Comparison of ENCODE assay signal across 8 mouse cellular contexts in the genomic region with DNA sequence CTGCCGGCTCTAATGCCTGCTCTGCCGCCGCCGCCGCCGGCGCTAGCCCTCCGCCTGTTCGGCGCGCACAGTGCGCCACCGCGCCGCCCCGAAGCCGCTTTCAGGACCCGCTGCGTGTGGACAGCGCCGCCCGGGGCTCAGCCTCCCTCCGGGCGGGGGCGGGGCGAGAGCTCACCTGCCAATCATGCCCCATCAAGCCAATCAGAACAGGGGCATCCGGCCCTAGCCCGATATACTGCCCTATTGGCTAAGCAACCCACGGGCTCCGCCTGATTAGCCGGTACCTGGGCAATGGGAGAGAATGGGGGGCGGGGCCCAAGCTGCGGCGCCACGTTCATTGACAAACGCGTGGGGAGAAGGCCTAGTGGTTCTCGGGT. TPM values are rescaled to one million over a fixed set of nuclear protein-coding genes. Genes with fewer than 3 reads are reported as not detected.
DNase-seq lines count a peak whose midpoint lies in the region; ATAC-seq lines count a peak whose summit lies in the region.

No protein-coding gene starts in this region.

- peak; percentile 88 for ATAC-seq in inflammation-experienced regulatory T-cells, adult 6 months
- peak; percentile 97 for ATAC-seq in megakaryocyte-erythroid progenitor cell, adult 5-6 weeks (replicated peaks; ENCODE audit: low FRiP score, low TSS enrichment, poor library complexity, severe bottlenecking)

- intact Hi-C loops in gastrocnemius, postnatal 36 days (cut with DNase I): loop anchor here (2.0 kb wide), 1 partner anchor 128 kb away; no protein-coding TSS in a partner anchor
- intact Hi-C loops in left cerebral cortex, postnatal 25 days (cut with DNase I): no loop called here

- peak; percentile 83 to 86 for DNase-seq in adrenal gland, adult 18-20 months (ENCODE audit: low spot score in 2 of 2)
- DNase-seq in embryo, embryonic 10.5 days (ENCODE audit: low spot score): peak; percentile 96
- peak; percentile 58 to 60 for DNase-seq in gastrocnemius, postnatal 36 days
- peak; percentile 43 to 57 for DNase-seq in left cerebral cortex, postnatal 25 days (ENCODE audit: low spot score in 2 of 2)
- peak; percentile 80 to 83 for DNase-seq in right cerebral cortex, postnatal 10 days (ENCODE audit: low spot score in 2 of 2)
- peak; percentile 59 for DNase-seq in urinary bladder, postnatal 10 days (ENCODE audit: low spot score)

RNA-seq across cellular contexts. Expression of a gene that starts 5.9 kb away (rescaled TPM):
- under 1 TPM; 0.42 to 0.46 TPM for total RNA-seq in adrenal gland, adult 18-20 months (2021)
- not detected for total RNA-seq in gastrocnemius, postnatal 36 days (2021)
- under 1 TPM; 0.31 to 0.91 (median 0.55) TPM for polyA plus RNA-seq in inflammation-experienced regulatory T-cells, adult 6 months (2017; shearing (Covaris generic))
- under 1 TPM in 1 of 2 experiments, not detected in 1; 0.18 TPM for total RNA-seq in left cerebral cortex, postnatal 25 days (2021)
- total RNA-seq in megakaryocyte-erythroid progenitor cell, adult 5-6 weeks (2014; fragmentation: Nextera tagmentation): 3.4 and 15.7 TPM in 2 replicates
- 0.04 and 0.33 TPM in 2 replicates for total RNA-seq in megakaryocyte-erythroid progenitor cell, adult 5-6 weeks (2017)

RNA-seq across cellular contexts. Expression of a gene that starts 51.3 kb away (rescaled TPM):
- total RNA-seq in adrenal gland, adult 18-20 months (2021): 10 to 100 TPM; 36.6 to 40.7 TPM
- 10 to 100 TPM; 11.5 to 16.2 TPM for total RNA-seq in gastrocnemius, postnatal 36 days (2021)
- 100 to 1,000 TPM in 2 of 3 experiments, 10 to 100 TPM in 1; 89.1 to 156 (median 151) TPM for polyA plus RNA-seq in inflammation-experienced regulatory T-cells, adult 6 months (2017; shearing (Covaris generic))
- total RNA-seq in left cerebral cortex, postnatal 25 days (2021): 10 to 100 TPM; 54.6 to 60.4 TPM
- total RNA-seq in megakaryocyte-erythroid progenitor cell, adult 5-6 weeks (2014; fragmentation: Nextera tagmentation): 54.4 and 56.6 TPM in 2 replicates
- total RNA-seq in megakaryocyte-erythroid progenitor cell, adult 5-6 weeks (2017): 150 and 199 TPM in 2 replicates

Comparison
In these comparisons a context has a peak if more than half of its experiments do, and no peak if none do; other contexts are left out.
1. Peak in every context shown above with its lines: DNase-seq and ATAC-seq.